Mouse (Mus musculus): ENCODE results near the gene Gpc5. TPM values are rescaled to one million over a fixed set of nuclear protein-coding genes. Genes with fewer than 3 reads are reported as not detected.

The Gpc5 gene
- polyA plus RNA-seq, 1 experiment from 2014 or later: 1.4 TPM

GRCm38 (mm10) chr14:115444789-115445770, 353.1 kb downstream of the Gpc5 start:
- 80% methylated on average over 10 of the region's 10 CpGs for WGBS
- Histone ChIP-seq H3K4me3 (no peak overlapping the region), H3K4me2 (replicated peaks) (no peak overlapping the region), H3K36me3 (no peaks in the 10 kb centered on the region), H3K9ac (no peak overlapping the region), H3K9me3 (no peaks in the 10 kb centered on the region), H3K4me1 (no peaks in the 10 kb centered on the region), H3K27me3 (no peaks in the 10 kb centered on the region), H3K27ac (no peak overlapping the region)
- no peak for ATAC-seq (ENCODE audit: insufficient number of reproducible peaks, insufficient read depth, low FRiP score, low TSS enrichment)

GRCm38 (mm10) chr14:115450938-115451337, 358.9 kb downstream of the Gpc5 start:
- H3K4me1 ChIP-seq: no peaks in the 10 kb centered on the region
- H3K9me3 ChIP-seq: no peaks in the 10 kb centered on the region
- H3K9ac ChIP-seq: no peak overlapping the region
- no peaks in the 10 kb centered on the region for H3K27me3 ChIP-seq
- H3K4me3 ChIP-seq: no peak overlapping the region
- H3K27ac ChIP-seq: no peak overlapping the region
- no peak overlapping the region for H3K4me2 ChIP-seq (replicated peaks)
- 46% methylated on average over 2 of the region's 2 CpGs for WGBS
- no peak for ATAC-seq (ENCODE audit: insufficient number of reproducible peaks, insufficient read depth, low FRiP score, low TSS enrichment)
- H3K36me3 ChIP-seq: no peaks in the 10 kb centered on the region

GRCm38 (mm10) chr14:115467960-115468359, 375.9 kb downstream of the Gpc5 start:
- H3K27ac ChIP-seq: no peak overlapping the region
- H3K9ac ChIP-seq: no peak overlapping the region
- no peaks in the 10 kb centered on the region for H3K36me3 ChIP-seq
- 55% methylated on average over 5 of the region's 5 CpGs for WGBS
- ATAC-seq (ENCODE audit: insufficient number of reproducible peaks, insufficient read depth, low FRiP score, low TSS enrichment): no peak
- H3K4me1 ChIP-seq: no peaks in the 10 kb centered on the region
- no peak overlapping the region for H3K4me3 ChIP-seq
- H3K9me3 ChIP-seq: no peaks in the 10 kb centered on the region
- H3K4me2 ChIP-seq (replicated peaks): no peak overlapping the region
- H3K27me3 ChIP-seq: no peaks in the 10 kb centered on the region

- no peaks in the 10 kb centered on the region for H3K36me3 ChIP-seq
- H3K4me3 ChIP-seq: no peak overlapping the region
- no peak overlapping the region for H3K9ac ChIP-seq
- ATAC-seq (ENCODE audit: insufficient number of reproducible peaks, insufficient read depth, low FRiP score, low TSS enrichment): no peak
- H3K27ac ChIP-seq: no peak overlapping the region
- no peak overlapping the region for H3K4me2 ChIP-seq (replicated peaks)
- no peaks in the 10 kb centered on the region for H3K9me3 ChIP-seq
- no peaks in the 10 kb centered on the region for H3K27me3 ChIP-seq
- 40% methylated on average over 4 of the region's 4 CpGs for WGBS
- H3K4me1 ChIP-seq: no peaks in the 10 kb centered on the region
These were observed 383.2 kb downstream of the Gpc5 start for GRCm38 (mm10) chr14:115475234-115475633.

DNA sequence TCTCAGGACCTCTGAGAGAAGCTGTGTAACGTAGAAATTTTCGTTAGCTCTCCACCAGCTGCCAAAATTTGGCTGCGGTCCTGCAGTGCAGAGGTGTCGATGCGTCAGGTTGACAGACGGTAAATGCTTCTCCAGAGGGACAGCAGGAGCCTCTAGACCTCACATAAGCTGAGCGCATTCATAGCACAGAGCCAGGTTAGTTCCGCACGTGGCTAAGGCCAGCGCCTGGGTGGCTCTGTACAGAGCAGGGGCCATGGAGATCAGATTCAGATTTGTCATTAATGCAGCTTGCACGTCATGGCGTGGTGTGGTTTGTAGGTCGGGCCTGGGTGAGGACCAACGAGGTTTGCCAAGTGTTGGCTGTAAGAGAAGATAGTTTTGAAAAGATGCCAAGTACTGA, 385.3 kb downstream of the Gpc5 start:
- H3K4me3 ChIP-seq: no peak overlapping the region
- H3K36me3 ChIP-seq: no peaks in the 10 kb centered on the region
- H3K4me1 ChIP-seq: no peaks in the 10 kb centered on the region
- H3K9me3 ChIP-seq: no peaks in the 10 kb centered on the region
- WGBS: 65% methylated on average over 14 of the region's 14 CpGs
- H3K27me3 ChIP-seq: no peaks in the 10 kb centered on the region
- no peak overlapping the region for H3K4me2 ChIP-seq (replicated peaks)
- no peak overlapping the region for H3K27ac ChIP-seq
- H3K9ac ChIP-seq: no peak overlapping the region
- ATAC-seq (ENCODE audit: insufficient number of reproducible peaks, insufficient read depth, low FRiP score, low TSS enrichment): no peak

GRCm38 (mm10) chr14:115485090-115485489, 393.1 kb downstream of the Gpc5 start:
- no peaks in the 10 kb centered on the region for H3K36me3 ChIP-seq
- H3K4me2 ChIP-seq (replicated peaks): no peak overlapping the region
- no peaks in the 10 kb centered on the region for H3K27me3 ChIP-seq
- H3K4me1 ChIP-seq: no peaks in the 10 kb centered on the region
- no peak overlapping the region for H3K4me3 ChIP-seq
- H3K9me3 ChIP-seq: no peaks in the 10 kb centered on the region
- ATAC-seq (ENCODE audit: insufficient number of reproducible peaks, insufficient read depth, low FRiP score, low TSS enrichment): no peak
- H3K9ac ChIP-seq: no peak overlapping the region
- H3K27ac ChIP-seq: no peak overlapping the region

- H3K4me1 ChIP-seq: no peaks in the 10 kb centered on the region
- no peaks in the 10 kb centered on the region for H3K27me3 ChIP-seq
- no peaks in the 10 kb centered on the region for H3K36me3 ChIP-seq
- H3K9ac ChIP-seq: no peak overlapping the region
- no peak overlapping the region for H3K27ac ChIP-seq
- H3K4me2 ChIP-seq (replicated peaks): no peak overlapping the region
- 47% methylated on average over 6 of the region's 6 CpGs for WGBS
- no peak for ATAC-seq (ENCODE audit: insufficient number of reproducible peaks, insufficient read depth, low FRiP score, low TSS enrichment)
- H3K9me3 ChIP-seq: no peaks in the 10 kb centered on the region
- no peak overlapping the region for H3K4me3 ChIP-seq
These were observed 408.8 kb downstream of the Gpc5 start for GRCm38 (mm10) chr14:115500794-115501193.

- Histone ChIP-seq H3K4me1 (no peaks in the 10 kb centered on the region), H3K9ac (no peak overlapping the region), H3K4me2 (replicated peaks) (no peak overlapping the region), H3K9me3 (no peaks in the 10 kb centered on the region), H3K36me3 (no peaks in the 10 kb centered on the region), H3K27me3 (no peaks in the 10 kb centered on the region), H3K4me3 (no peak overlapping the region), H3K27ac (no peak overlapping the region)
- no peak for ATAC-seq (ENCODE audit: insufficient number of reproducible peaks, insufficient read depth, low FRiP score, low TSS enrichment)
- WGBS: 78% methylated on average over 4 of the region's 4 CpGs
These were observed 454.7 kb downstream of the Gpc5 start for GRCm38 (mm10) chr14:115546516-115547282.

- H3K4me2 ChIP-seq (replicated peaks): no peak overlapping the region
- 71% methylated on average over 4 of the region's 4 CpGs for WGBS
- H3K27ac ChIP-seq: no peak overlapping the region
- H3K9ac ChIP-seq: no peak overlapping the region
- no peaks in the 10 kb centered on the region for H3K9me3 ChIP-seq
- no peaks in the 10 kb centered on the region for H3K36me3 ChIP-seq
- H3K4me1 ChIP-seq: no peaks in the 10 kb centered on the region
- no peaks in the 10 kb centered on the region for H3K27me3 ChIP-seq
- H3K4me3 ChIP-seq: no peak overlapping the region
- ATAC-seq (ENCODE audit: insufficient number of reproducible peaks, insufficient read depth, low FRiP score, low TSS enrichment): no peak
These were observed 460.0 kb downstream of the Gpc5 start for GRCm38 (mm10) chr14:115551996-115552395.

DNA sequence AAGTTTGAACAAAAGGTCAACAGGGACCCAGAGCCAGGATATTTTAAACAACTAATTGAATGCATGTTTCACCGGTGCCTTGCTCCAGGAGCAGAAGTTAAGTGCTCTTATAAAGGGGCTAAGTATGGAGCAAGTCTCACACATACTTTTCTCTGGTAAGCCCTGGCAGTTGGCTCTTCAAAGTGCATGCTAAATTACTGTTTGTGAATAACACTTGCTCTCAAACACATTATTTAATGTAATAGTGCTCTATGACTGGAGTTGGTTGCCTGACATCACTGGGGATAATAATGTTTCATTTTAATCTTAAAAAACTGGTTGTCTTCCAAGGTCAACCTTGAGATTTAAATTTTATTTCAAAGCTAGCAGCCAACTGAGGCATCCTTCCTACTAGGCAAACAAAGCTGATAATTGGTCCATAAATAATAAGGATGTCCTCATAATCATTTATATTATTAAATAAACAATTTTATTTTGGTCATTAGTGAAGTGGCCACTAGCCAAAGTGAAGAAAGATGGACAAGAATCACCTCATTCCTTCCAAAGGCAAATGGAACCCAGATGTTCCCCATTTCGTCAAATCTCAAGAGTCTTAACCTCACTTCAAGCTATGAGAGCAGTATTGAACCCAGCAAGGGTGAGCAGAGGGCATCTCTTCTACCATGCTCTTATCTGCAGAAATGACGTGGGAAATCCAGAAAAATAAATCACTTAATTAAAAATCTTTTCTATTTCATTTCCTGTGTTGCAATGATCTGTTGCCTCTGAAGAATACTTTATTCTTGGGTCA, 488.6 kb downstream of the Gpc5 start:
- ATAC-seq (ENCODE audit: insufficient number of reproducible peaks, insufficient read depth, low FRiP score, low TSS enrichment): no peak
- H3K4me1 ChIP-seq: no peaks in the 10 kb centered on the region
- H3K27me3 ChIP-seq: no peaks in the 10 kb centered on the region
- no peak overlapping the region for H3K4me2 ChIP-seq (replicated peaks)
- no peak overlapping the region for H3K4me3 ChIP-seq
- H3K36me3 ChIP-seq: no peaks in the 10 kb centered on the region
- no peaks in the 10 kb centered on the region for H3K9me3 ChIP-seq
- no peak overlapping the region for H3K9ac ChIP-seq
- H3K27ac ChIP-seq: no peak overlapping the region
- WGBS: 54% methylated on average over 3 of the region's 3 CpGs

DNA sequence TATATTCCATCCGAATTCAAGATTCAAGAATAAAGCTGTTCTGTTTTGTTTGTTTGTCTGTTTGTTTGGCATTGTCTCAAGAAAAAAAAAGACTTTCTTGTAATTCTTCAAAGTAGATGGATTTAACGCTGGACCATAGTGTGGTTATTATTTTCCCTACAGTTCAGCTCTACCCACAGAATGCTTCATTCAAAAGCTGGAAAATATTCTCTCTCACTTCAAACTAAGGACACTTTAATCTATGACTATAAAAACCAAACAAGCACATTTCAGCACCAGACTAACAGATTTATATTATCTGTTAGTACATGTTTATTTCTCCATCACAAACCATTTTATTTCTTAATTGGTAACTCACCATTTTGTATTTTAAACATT, 489.2 kb downstream of the Gpc5 start:
- 88% methylated on average over 2 of the region's 2 CpGs for WGBS
- H3K4me2 ChIP-seq (replicated peaks): no peak overlapping the region
- no peak overlapping the region for H3K9ac ChIP-seq
- H3K27me3 ChIP-seq: no peaks in the 10 kb centered on the region
- H3K36me3 ChIP-seq: no peaks in the 10 kb centered on the region
- no peak overlapping the region for H3K4me3 ChIP-seq
- H3K9me3 ChIP-seq: no peaks in the 10 kb centered on the region
- H3K4me1 ChIP-seq: no peaks in the 10 kb centered on the region
- no peak overlapping the region for H3K27ac ChIP-seq
- no peak for ATAC-seq (ENCODE audit: insufficient number of reproducible peaks, insufficient read depth, low FRiP score, low TSS enrichment)
